Mouse (Mus musculus) forelimb bud, embryonic 11.5 days (tissue): ENCODE measurements around the gene Aoah.

Experiments
- DNase-seq: peaks from one replicate; pipeline ENCODE4 v3.0.0-alpha.2; 2012; ENCODE audit warnings: low read depth, low spot score

The Aoah gene

GRCm38 (mm10) chr13:20793901-20794300 is at the start of gene Aoah:
Aoah (plus strand) TSS chr13:20794113.
- DNase-seq: no peak

- DNase-seq: no peak
These were observed 39.1 kb upstream of the Aoah start for GRCm38 (mm10) chr13:20754843-20755242.

- DNase-seq: no peak
These were observed 10.3 kb upstream of the Aoah start for GRCm38 (mm10) chr13:20783648-20784047.

GRCm38 (mm10) chr13:20784060-20784459 is 9.9 kb upstream of the Aoah start:
- DNase-seq: no peak

- DNase-seq: no peak
These were observed 8.0 kb upstream of the Aoah start for GRCm38 (mm10) chr13:20785960-20786359.

GRCm38 (mm10) chr13:20786825-20787245 is 7.1 kb upstream of the Aoah start:
- DNase-seq: no peak

- DNase-seq: no peak
These were observed 6.0 kb upstream of the Aoah start for GRCm38 (mm10) chr13:20787952-20788351.

GRCm38 (mm10) chr13:20796651-20797050 is 2.7 kb downstream of the Aoah start:
- DNase-seq: no peak

GRCm38 (mm10) chr13:20798536-20798935 is 4.6 kb downstream of the Aoah start:
- DNase-seq: no peak

- no peak for DNase-seq
These were observed 5.9 kb downstream of the Aoah start for GRCm38 (mm10) chr13:20799772-20800171.

- no peak for DNase-seq
These were observed 6.7 kb downstream of the Aoah start for GRCm38 (mm10) chr13:20800569-20800968.

- no peak for DNase-seq
These were observed 18.0 kb downstream of the Aoah start for GRCm38 (mm10) chr13:20811782-20812406.

GRCm38 (mm10) chr13:20816385-20816784 is 22.5 kb downstream of the Aoah start:
- no peak for DNase-seq

GRCm38 (mm10) chr13:20820712-20821328 is 26.9 kb downstream of the Aoah start:
- no peak for DNase-seq

- no peak for DNase-seq
These were observed 34.8 kb downstream of the Aoah start for GRCm38 (mm10) chr13:20828728-20829127.

GRCm38 (mm10) chr13:20829181-20829900 is 35.4 kb downstream of the Aoah start:
- no peak for DNase-seq

- no peak for DNase-seq
These were observed 62.0 kb downstream of the Aoah start for GRCm38 (mm10) chr13:20855893-20856292.

GRCm38 (mm10) chr13:20899372-20899771 is 105.5 kb downstream of the Aoah start:
- no peak for DNase-seq

GRCm38 (mm10) chr13:20900396-20900971 is 106.6 kb downstream of the Aoah start:
- peak; percentile 9 for DNase-seq

GRCm38 (mm10) chr13:20900972-20901457 is 107.1 kb downstream of the Aoah start:
- no peak for DNase-seq

GRCm38 (mm10) chr13:20901634-20902135 is 107.8 kb downstream of the Aoah start:
- no peak for DNase-seq

- DNase-seq: no peak
These were observed 110.2 kb downstream of the Aoah start for GRCm38 (mm10) chr13:20904118-20904517.
